Mouse (Mus musculus) ovary, adult 10 weeks (tissue): ENCODE results near the gene Tas2r113. TPM values are rescaled to one million over a fixed set of nuclear protein-coding genes. Genes with fewer than 3 reads are reported as not detected.

ENCODE experiments used
- polyA plus RNA-seq: library from polyadenylated mRNA; stranded (reverse); fragments of 350-450 nt; fragmentation: Illumina TruSeq; extraction: RNeasy Lipid Tissue Mini Kit (QIAGEN cat#74804); gene quantifications from one replicate; pipeline ENCODE4 v1.2.3, GENCODE M21; 2014

Gene Tas2r113
- polyA plus RNA-seq: not detected

DNA sequence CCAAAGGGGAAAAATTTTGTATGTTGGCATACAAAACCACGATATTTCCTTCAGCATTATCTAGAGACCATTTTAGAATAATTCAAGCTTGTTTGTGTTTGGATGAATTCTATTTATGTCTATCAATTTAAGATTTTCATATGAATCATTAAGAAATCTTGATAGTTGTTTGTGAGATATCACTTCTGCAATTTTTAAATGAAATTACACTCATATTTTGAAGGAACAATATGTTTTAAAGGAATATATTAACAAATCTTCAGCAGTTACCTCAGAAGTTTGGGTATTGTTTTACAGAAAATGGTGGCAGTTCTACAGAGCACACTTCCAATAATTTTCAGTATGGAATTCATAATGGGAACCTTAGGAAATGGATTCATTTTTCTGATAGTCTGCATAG is at the start of gene Tas2r113:
TSS of gene Tas2r113 (plus strand) at position 301 of the 400 bp plus-strand sequence.

DNA sequence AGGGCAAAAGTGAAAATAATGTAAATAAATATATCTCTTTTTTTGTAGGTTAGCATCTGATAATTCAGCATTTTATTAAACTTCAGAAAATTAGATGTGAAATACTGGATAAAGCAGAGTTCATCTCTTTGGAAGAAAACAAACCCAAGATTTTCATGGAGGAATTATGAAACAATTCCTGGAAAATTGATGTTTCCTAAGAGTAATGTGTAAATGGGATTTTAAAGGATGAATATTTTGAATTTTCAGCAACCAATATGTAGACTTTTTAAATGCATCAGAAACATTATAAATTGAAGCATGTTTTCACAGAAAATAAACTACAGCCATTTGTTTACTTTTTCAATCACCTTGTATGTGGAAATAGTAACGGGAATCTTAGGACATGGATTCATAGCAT is 46.0 kb upstream of the Tas2r113 start, which contains the start of gene Tas2r123:
TSS of gene Tas2r123 (plus strand) at position 301 of the 400 bp plus-strand sequence.

GRCm38 (mm10) chr6:132855138-132855537 is 37.7 kb upstream of the Tas2r113 start, which contains the start of gene Tas2r116:
Gene Tas2r116, plus strand, starts transcription at chr6:132855438.

GRCm38 (mm10) chr6:132867708-132868107 is 25.1 kb upstream of the Tas2r113 start, which contains the start of gene Tas2r110:
Gene Tas2r110, plus strand, starts transcription at chr6:132868008.

DNA sequence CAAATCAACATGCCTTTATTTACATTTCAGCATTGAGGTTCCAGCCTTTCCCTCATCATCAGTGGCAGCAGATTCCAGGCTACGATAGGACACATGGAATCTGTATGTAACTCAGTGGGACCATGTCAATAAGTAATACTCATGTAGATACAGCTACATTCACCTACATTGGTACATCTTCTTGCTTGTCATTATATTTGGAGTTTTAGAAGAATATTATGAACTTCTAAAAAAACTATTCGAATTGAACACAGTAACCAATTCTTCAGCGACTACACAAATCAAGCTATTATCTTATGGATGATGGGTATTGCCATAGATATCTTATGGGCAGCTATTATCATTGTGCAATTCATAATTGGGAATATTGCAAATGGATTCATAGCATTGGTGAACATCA is 16.5 kb downstream of the Tas2r113 start, which contains the start of gene Tas2r125:
TSS of gene Tas2r125 (plus strand) at position 301 of the 400 bp plus-strand sequence.

Other genes starting within 250 kb of the Tas2r113 start
- gene A630073D07Rik, start 241.5 kb upstream of the Tas2r113 start, polyA plus RNA-seq: not detected
- not detected for gene Tas2r120, start 236.1 kb upstream of the Tas2r113 start, polyA plus RNA-seq
- gene Tas2r121, start 192.0 kb upstream of the Tas2r113 start, polyA plus RNA-seq: not detected
- not detected for gene Tas2r122, start 181.1 kb upstream of the Tas2r113 start, polyA plus RNA-seq
- not detected for gene Tas2r115, start 155.0 kb upstream of the Tas2r113 start, polyA plus RNA-seq
- not detected for gene Tas2r124, start 138.3 kb upstream of the Tas2r113 start, polyA plus RNA-seq
- gene Tas2r102, start 130.9 kb upstream of the Tas2r113 start, polyA plus RNA-seq: not detected
- not detected for gene Tas2r136, start 114.8 kb upstream of the Tas2r113 start, polyA plus RNA-seq
- gene Tas2r117, start 90.2 kb upstream of the Tas2r113 start, polyA plus RNA-seq: not detected
- not detected for gene Tas2r123, start 45.9 kb upstream of the Tas2r113 start, polyA plus RNA-seq
- gene Tas2r116, start 37.6 kb upstream of the Tas2r113 start, polyA plus RNA-seq: not detected
- gene Tas2r110, start 25.0 kb upstream of the Tas2r113 start, polyA plus RNA-seq: not detected
- gene Tas2r125, start 16.6 kb downstream of the Tas2r113 start, polyA plus RNA-seq: not detected
- not detected for gene Tas2r129, start 58.1 kb downstream of the Tas2r113 start, polyA plus RNA-seq
- not detected for gene Tas2r131, start 64.9 kb downstream of the Tas2r113 start, polyA plus RNA-seq
- not detected for gene Tas2r109, start 88.0 kb downstream of the Tas2r113 start, polyA plus RNA-seq
- not detected for gene Tas2r103, start 144.1 kb downstream of the Tas2r113 start, polyA plus RNA-seq
- gene Tas2r140, start 162.8 kb downstream of the Tas2r113 start, polyA plus RNA-seq: not detected
- gene Smim10l1, start 211.9 kb downstream of the Tas2r113 start, polyA plus RNA-seq: 315 TPM